Mouse (Mus musculus): ENCODE results near the gene Rab31. TPM values are rescaled to one million over a fixed set of nuclear protein-coding genes. Genes with fewer than 3 reads are reported as not detected.

Rab31 gene
- polyA plus RNA-seq, 1 experiment from 2014 or later, result 81.7 TPM

DNA sequence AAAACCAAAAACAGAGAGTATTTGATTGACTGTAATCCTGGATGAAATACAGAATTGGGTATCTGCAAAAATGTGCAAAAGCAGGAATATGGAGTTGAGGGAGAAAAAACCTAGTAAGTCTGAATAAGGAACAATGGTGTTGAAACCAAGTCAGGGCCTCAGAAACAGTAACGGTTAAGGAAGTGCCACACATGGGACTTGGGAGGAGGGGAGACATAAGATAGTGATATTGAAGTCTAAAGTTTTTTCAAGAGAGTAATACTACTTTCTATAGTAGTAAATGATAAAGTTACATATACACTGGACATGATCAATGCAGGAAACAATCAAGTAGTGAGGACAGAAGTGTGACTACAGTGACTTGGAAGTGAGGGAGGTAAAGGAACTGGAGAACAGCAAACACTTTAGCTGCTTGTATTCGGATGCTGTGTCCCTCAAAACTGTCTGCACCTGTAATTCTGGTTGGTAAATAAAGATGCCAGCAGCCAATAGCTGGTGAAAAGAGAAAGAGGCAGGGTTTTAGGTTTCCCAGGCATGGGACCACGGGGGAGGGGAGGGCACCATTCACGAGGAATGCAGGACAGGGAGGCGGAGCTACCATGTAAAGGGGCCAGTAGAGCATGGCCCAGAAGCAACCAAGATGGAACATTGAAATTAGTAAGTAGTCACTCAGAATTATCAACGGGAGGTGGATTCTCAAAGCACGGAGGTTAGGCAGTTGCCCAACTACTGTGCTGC lies 164.8 kb downstream of the Rab31 start:
- Histone ChIP-seq H3K4me2 (replicated peaks) (no peak overlapping the region), H3K4me1 (replicated peaks; ENCODE audit: control insufficient read depth, insufficient read depth, low read length) (peaks cover 41% of the 10 kb centered on the region), H3K4me3 (replicated peaks; ENCODE audit: low read length) (no peak overlapping the region), H3K9me3 (ENCODE audit: control insufficient read depth, low read length) (no peaks in the 10 kb centered on the region), H3K36me3 (replicated peaks; ENCODE audit: control insufficient read depth, insufficient read depth) (no peaks in the 10 kb centered on the region), H3K9ac (no peak overlapping the region), H3K27me3 (ENCODE audit: control insufficient read depth, insufficient read depth, low read length) (no peaks in the 10 kb centered on the region), H3K27ac (no peak overlapping the region)
- DNase-seq (ENCODE audit: low spot score), result no peak
- ATAC-seq (ENCODE audit: low FRiP score), result no peak
- WGBS, result 46% methylated on average over 7 of the region's 7 CpGs

DNA sequence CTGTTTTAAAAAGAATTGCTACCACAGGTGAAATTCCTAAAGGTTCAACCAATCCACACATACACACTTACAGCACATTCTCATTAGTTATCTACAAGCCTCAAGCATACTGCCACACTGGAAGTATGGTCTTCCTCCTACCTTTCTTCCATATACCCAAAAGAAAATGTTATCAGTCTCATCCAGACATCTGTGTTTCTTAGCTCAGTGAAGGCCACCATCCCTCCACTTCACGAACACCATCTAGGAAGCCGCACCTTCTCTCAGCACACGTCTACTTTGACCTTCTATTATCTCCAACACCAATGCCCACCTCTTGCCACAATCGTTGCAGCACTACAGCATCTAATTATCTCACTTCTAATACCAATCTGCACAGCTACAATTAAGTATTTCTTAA lies 166.5 kb downstream of the Rab31 start:
- WGBS, result 79% methylated on average over 4 of the region's 4 CpGs
- Histone ChIP-seq H3K9ac (no peak overlapping the region), H3K9me3 (ENCODE audit: control insufficient read depth, low read length) (no peaks in the 10 kb centered on the region), H3K27ac (no peak overlapping the region), H3K36me3 (replicated peaks; ENCODE audit: control insufficient read depth, insufficient read depth) (no peaks in the 10 kb centered on the region), H3K27me3 (ENCODE audit: control insufficient read depth, insufficient read depth, low read length) (no peaks in the 10 kb centered on the region), H3K4me1 (replicated peaks; ENCODE audit: control insufficient read depth, insufficient read depth, low read length) (peaks cover 36% of the 10 kb centered on the region), H3K4me3 (replicated peaks; ENCODE audit: low read length) (no peak overlapping the region), H3K4me2 (replicated peaks) (no peak overlapping the region)
- ATAC-seq (ENCODE audit: low FRiP score) (no peak), DNase-seq (ENCODE audit: low spot score) (no peak)

DNA sequence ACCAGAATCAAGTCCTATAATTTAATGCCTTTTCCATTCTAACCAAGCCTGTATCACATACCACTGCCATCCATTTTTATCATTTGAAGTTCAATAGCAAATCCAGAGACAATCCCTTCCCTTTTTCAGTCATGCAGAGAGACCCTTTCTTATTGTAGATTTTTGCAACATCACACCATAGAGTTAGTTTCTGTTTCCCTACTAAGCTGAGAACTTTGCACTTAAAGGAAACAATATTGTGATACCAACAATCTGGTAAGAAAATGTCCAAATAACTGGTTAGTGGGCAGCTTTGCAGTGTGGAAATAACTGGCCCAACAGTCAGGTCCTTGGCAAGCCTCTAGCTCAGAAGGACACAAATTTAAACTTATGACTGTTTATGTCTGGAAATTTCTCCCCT lies 167.7 kb downstream of the Rab31 start:
- Histone ChIP-seq H3K9ac (no peak overlapping the region), H3K4me1 (replicated peaks; ENCODE audit: control insufficient read depth, insufficient read depth, low read length) (peaks cover 39% of the 10 kb centered on the region), H3K4me3 (replicated peaks; ENCODE audit: low read length) (no peak overlapping the region), H3K27ac (no peak overlapping the region), H3K36me3 (replicated peaks; ENCODE audit: control insufficient read depth, insufficient read depth) (no peaks in the 10 kb centered on the region), H3K4me2 (replicated peaks) (no peak overlapping the region), H3K27me3 (ENCODE audit: control insufficient read depth, insufficient read depth, low read length) (no peaks in the 10 kb centered on the region), H3K9me3 (ENCODE audit: control insufficient read depth, low read length) (no peaks in the 10 kb centered on the region)
- DNase-seq (ENCODE audit: low spot score) (no peak), ATAC-seq (ENCODE audit: low FRiP score) (no peak)

- H3K27ac ChIP-seq, result no peak overlapping the region
- no peak overlapping the region for H3K4me3 ChIP-seq (replicated peaks; ENCODE audit: low read length)
- H3K36me3 ChIP-seq (replicated peaks; ENCODE audit: control insufficient read depth, insufficient read depth), result no peaks in the 10 kb centered on the region
- no peak overlapping the region for H3K9ac ChIP-seq
- no peak for DNase-seq (ENCODE audit: low spot score)
- peaks cover 33% of the 10 kb centered on the region for H3K4me1 ChIP-seq (replicated peaks; ENCODE audit: control insufficient read depth, insufficient read depth, low read length)
- H3K4me2 ChIP-seq (replicated peaks), result no peak overlapping the region
- ATAC-seq (ENCODE audit: low FRiP score), result no peak
- H3K27me3 ChIP-seq (ENCODE audit: control insufficient read depth, insufficient read depth, low read length), result no peaks in the 10 kb centered on the region
- H3K9me3 ChIP-seq (ENCODE audit: control insufficient read depth, low read length), result no peaks in the 10 kb centered on the region
These were observed 168.2 kb downstream of the Rab31 start for GRCm38 (mm10) chr17:65604315-65604714.

Other genes with a start within 250 kb of the Rab31 start
- 0.62 and 0.74 TPM in 2 replicates for gene Tmem232, start 232.0 kb downstream of the Rab31 start, polyA plus RNA-seq (2014; fragmentation: Nextera tagmentation; extraction: Ambion mirVana)
- 292 and 314 TPM in 2 replicates for gene Vapa, start 159.2 kb downstream of the Rab31 start, polyA plus RNA-seq (2014; fragmentation: Nextera tagmentation; extraction: Ambion mirVana)
- gene Txndc2, start 130.6 kb downstream of the Rab31 start, polyA plus RNA-seq (2014; fragmentation: Nextera tagmentation; extraction: Ambion mirVana), result 0.21 and 0.22 TPM in 2 replicates
- 42.6 and 49.1 TPM in 2 replicates for gene Ppp4r1, start 9.8 kb upstream of the Rab31 start, polyA plus RNA-seq (2014; fragmentation: Nextera tagmentation; extraction: Ambion mirVana)
- gene Ralbp1, start 113.0 kb upstream of the Rab31 start, polyA plus RNA-seq (2014; fragmentation: Nextera tagmentation; extraction: Ambion mirVana), result 40.5 and 44.2 TPM in 2 replicates
- gene Twsg1, start 178.5 kb upstream of the Rab31 start, polyA plus RNA-seq (2014; fragmentation: Nextera tagmentation; extraction: Ambion mirVana), result 66.0 and 71.2 TPM in 2 replicates

All from hindbrain, embryonic 14.5 days (tissue).